Mouse (Mus musculus) hindbrain, embryonic 13.5 days (tissue): ENCODE results near the gene Ctbp1. TPM values are rescaled to one million over a fixed set of nuclear protein-coding genes. Genes with fewer than 3 reads are reported as not detected.

Experiments used
- ATAC-seq: fragments of 200-750 bp; cut with Nextera tagmentation; 2 replicates; pipeline ENCODE4 v1.8.0; 2017; ENCODE audit warnings: moderate TSS enrichment; ENCODE audit not compliant: low FRiP score
- H3K27ac ChIP-seq: fragments of 300-500 bp; sonication (generic); 2 replicates; pipeline ENCODE4 v1.5.1; 2015; ENCODE audit warnings: inconsistent platforms, mild to moderate bottlenecking, moderate library complexity
- H3K27me3 ChIP-seq: fragments of 300-500 bp; sonication (generic); 2 replicates; pipeline ENCODE4 v1.6.1; 2015; ENCODE audit warnings: mild to moderate bottlenecking, inconsistent platforms
- H3K36me3 ChIP-seq: fragments of 300-500 bp; sonication (generic); 2 replicates; pipeline ENCODE4 v1.6.1; 2015; ENCODE audit warnings: mild to moderate bottlenecking, inconsistent platforms
- H3K4me1 ChIP-seq: fragments of 300-500 bp; sonication (generic); replicated peaks from 2 replicates; pipeline ENCODE4 v1.6.1; 2015; ENCODE audit warnings: inconsistent platforms
- H3K4me2 ChIP-seq: fragments of 300-500 bp; sonication (generic); 2 replicates; pipeline ENCODE4 v1.6.1; 2015; ENCODE audit warnings: inconsistent platforms, mild to moderate bottlenecking, moderate library complexity
- H3K4me3 ChIP-seq: fragments of 300-500 bp; sonication (generic); 2 replicates; pipeline ENCODE4 v1.5.1; 2015; ENCODE audit warnings: mild to moderate bottlenecking, inconsistent platforms
- H3K9ac ChIP-seq: fragments of 300-500 bp; sonication (generic); 2 replicates; pipeline ENCODE4 v1.6.1; 2015; ENCODE audit warnings: mild to moderate bottlenecking, inconsistent platforms
- H3K9me3 ChIP-seq: fragments of 300-500 bp; sonication (generic); 2 replicates; pipeline ENCODE4 v1.6.1; 2016; ENCODE audit warnings: inconsistent platforms
- WGBS: fragments of 180-500 bp; shearing (Covaris S2); methylation state at CpG from one replicate; pipeline ENCODE4 v1.1.7; 2015; 5-methylcytosine and 5-hydroxymethylcytosine counted together
- polyA plus RNA-seq: library from polyadenylated mRNA; unstranded; fragments of >200 nt; fragmentation: Nextera tagmentation; extraction: Ambion mirVana; gene quantifications from 2 replicates; pipeline ENCODE4 v1.2.1, GENCODE M21; 2015

Gene Ctbp1
- polyA plus RNA-seq, 1 experiment from 2014 or later = 515 TPM

DNA sequence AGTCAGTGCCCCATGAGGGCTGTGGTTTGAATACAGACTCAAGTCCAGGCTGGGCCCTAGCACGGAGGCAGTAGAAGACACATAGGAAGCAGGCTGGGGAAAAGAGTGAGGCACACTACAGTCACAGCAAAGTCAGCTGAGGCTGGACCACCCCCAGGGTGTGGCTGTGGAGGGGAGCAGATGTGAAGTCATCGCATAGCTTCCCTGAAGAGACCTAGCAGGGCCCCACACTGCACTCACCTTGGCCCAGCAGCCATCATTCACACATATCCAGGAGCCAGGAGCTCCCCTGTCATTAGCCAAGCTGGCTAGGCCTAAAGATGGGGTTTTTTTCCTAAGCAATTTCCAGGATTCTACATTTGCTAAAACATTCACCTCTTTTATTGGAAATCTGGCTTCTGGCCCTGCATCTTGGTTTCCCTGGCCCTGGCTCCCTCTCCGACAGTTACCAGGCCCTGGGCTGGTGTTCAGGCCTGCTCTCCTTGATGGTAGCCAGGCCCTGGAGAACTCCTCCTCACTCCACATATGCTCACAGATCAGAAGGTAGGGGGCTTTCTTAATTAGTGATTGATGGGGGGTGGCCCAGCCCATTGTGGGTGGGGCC is 35.6 kb downstream of the Ctbp1 start:
- no peak overlapping the region for H3K9ac ChIP-seq
- H3K27me3 ChIP-seq = no peaks in the 10 kb centered on the region
- no peaks in the 10 kb centered on the region; the same call in 1 of the 2 replicates for H3K4me1 ChIP-seq
- ATAC-seq = no peak
- no peak overlapping the region for H3K27ac ChIP-seq
- no peak overlapping the region for H3K4me2 ChIP-seq
- 82% methylated on average over 3 of the region's 3 CpGs for WGBS
- no peak overlapping the region for H3K4me3 ChIP-seq
- no peaks in the 10 kb centered on the region for H3K9me3 ChIP-seq
- H3K36me3 ChIP-seq = peaks cover 32% of the 10 kb centered on the region

DNA sequence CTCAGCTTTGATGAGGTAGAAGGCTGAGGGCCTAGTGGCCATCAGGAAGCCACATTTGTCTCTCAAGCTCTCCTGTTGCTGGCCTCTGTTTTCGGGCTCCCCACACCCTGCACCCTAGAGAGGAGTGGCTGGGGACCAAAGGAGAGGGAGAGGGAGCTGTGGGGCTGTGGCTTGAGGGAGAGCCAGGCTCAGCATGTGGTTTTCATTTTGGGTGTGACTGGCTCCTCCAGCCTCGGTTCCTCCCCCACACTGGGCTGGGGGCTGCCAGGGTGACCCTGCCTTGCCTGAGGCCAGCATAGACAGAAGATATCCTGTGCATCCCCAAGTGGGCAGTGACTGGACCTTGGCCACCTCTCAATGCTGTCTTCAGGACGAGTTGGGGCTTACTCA is 36.5 kb downstream of the Ctbp1 start:
- no peak overlapping the region for H3K4me2 ChIP-seq
- H3K27ac ChIP-seq = no peak overlapping the region
- WGBS = 77% methylated on average over 3 of the region's 3 CpGs
- H3K9ac ChIP-seq = no peak overlapping the region
- H3K27me3 ChIP-seq = no peaks in the 10 kb centered on the region
- no peaks in the 10 kb centered on the region; the same call in 1 of the 2 replicates for H3K4me1 ChIP-seq
- H3K36me3 ChIP-seq = peaks cover 23% of the 10 kb centered on the region
- ATAC-seq = peak; percentile 16; the same call in 1 of the 2 replicates
- H3K9me3 ChIP-seq = no peaks in the 10 kb centered on the region
- H3K4me3 ChIP-seq = no peak overlapping the region

GRCm38 (mm10) chr5:33237600-33238255 is 37.1 kb downstream of the Ctbp1 start:
- Histone ChIP-seq H3K9ac (no peak overlapping the region), H3K27me3 (no peaks in the 10 kb centered on the region), H3K9me3 (no peaks in the 10 kb centered on the region), H3K36me3 (peaks cover 18% of the 10 kb centered on the region), H3K4me1 (no peaks in the 10 kb centered on the region; the same call in 1 of the 2 replicates), H3K4me2 (no peak overlapping the region), H3K27ac (no peak overlapping the region), H3K4me3 (no peak overlapping the region)
- WGBS = 95% methylated on average over 11 of the region's 11 CpGs
- peak; percentile 8; the same call in 1 of the 2 replicates for ATAC-seq

GRCm38 (mm10) chr5:33234391-33235031 is 40.3 kb downstream of the Ctbp1 start:
- H3K4me1 ChIP-seq = no peaks in the 10 kb centered on the region; the same call in none of the 2 replicates
- no peaks in the 10 kb centered on the region for H3K9me3 ChIP-seq
- H3K27ac ChIP-seq = peak overlapping the region; percentile 18; the same call in 1 of the 2 replicates
- ATAC-seq = no peak
- no peaks in the 10 kb centered on the region for H3K36me3 ChIP-seq
- H3K4me2 ChIP-seq = no peak overlapping the region
- 70% methylated on average over 13 of the region's 13 CpGs for WGBS
- no peak overlapping the region for H3K9ac ChIP-seq
- no peak overlapping the region for H3K4me3 ChIP-seq
- H3K27me3 ChIP-seq = no peaks in the 10 kb centered on the region

DNA sequence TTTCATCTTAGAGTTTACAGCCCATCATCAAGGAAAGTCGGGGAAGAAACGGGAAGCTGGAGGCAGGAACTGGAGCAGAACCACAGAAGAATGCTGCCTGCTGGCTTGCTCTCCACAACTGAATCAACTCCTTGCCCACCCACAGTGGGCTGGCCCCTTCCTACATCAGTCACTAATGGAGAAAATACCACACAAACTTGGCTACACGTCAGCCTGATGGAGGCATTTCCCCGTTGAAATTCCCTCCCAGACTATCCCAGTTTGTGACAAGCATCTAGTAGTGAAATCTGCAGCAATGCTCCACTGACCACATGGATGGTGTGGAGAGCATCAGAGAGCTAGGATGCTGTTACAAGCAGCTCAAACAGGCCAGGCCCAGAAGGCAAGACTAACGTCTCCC is 42.0 kb downstream of the Ctbp1 start:
- no peaks in the 10 kb centered on the region for H3K36me3 ChIP-seq
- no peaks in the 10 kb centered on the region for H3K9me3 ChIP-seq
- H3K27ac ChIP-seq = no peak overlapping the region
- ATAC-seq = no peak
- H3K27me3 ChIP-seq = no peaks in the 10 kb centered on the region
- H3K9ac ChIP-seq = no peak overlapping the region
- WGBS = 87% methylated on average over 5 of the region's 5 CpGs
- peaks cover 4% of the 10 kb centered on the region; the same call in 1 of the 2 replicates for H3K4me1 ChIP-seq
- H3K4me3 ChIP-seq = no peak overlapping the region
- H3K4me2 ChIP-seq = no peak overlapping the region

GRCm38 (mm10) chr5:33230285-33230684 is 44.5 kb downstream of the Ctbp1 start:
- no peak for ATAC-seq
- no peak overlapping the region for H3K4me3 ChIP-seq

DNA sequence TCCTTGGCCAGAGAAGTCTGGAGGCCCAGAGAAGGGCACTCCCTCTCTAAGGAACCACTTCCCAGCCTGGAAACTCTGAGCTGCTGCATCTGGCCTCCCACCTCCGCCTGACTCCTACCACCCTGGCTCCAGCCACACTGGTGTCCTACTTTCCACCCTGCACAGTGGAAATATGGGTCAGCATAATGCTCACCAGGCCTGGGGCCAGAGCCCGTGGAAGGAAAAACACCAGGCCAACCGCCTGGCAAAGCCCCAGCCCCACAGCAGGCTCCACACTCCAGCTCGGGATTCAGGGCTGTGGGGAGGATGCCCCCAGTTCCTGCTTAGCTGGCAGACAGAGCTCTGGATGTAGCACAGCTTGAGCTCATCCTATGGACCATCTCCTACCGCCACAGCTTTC is 46.4 kb downstream of the Ctbp1 start:
- Histone ChIP-seq H3K27me3 (no peaks in the 10 kb centered on the region), H3K27ac (peak overlapping the region; percentile 20; the same call in 1 of the 2 replicates), H3K9ac (no peak overlapping the region), H3K4me3 (no peak overlapping the region), H3K4me1 (peaks cover 4% of the 10 kb centered on the region; the same call in 1 of the 2 replicates), H3K36me3 (no peaks in the 10 kb centered on the region), H3K9me3 (no peaks in the 10 kb centered on the region), H3K4me2 (no peak overlapping the region)
- 72% methylated on average over 5 of the region's 5 CpGs for WGBS
- no peak for ATAC-seq

More at GRCm38 (mm10) chr5:33230285-33230684, 44.5 kb downstream of the Ctbp1 start:
- no peaks in the 10 kb centered on the region for H3K9me3 ChIP-seq
- no peaks in the 10 kb centered on the region for H3K27me3 ChIP-seq
- H3K27ac ChIP-seq = no peak overlapping the region
- H3K36me3 ChIP-seq = no peaks in the 10 kb centered on the region
- no peak overlapping the region for H3K4me2 ChIP-seq
- 44% methylated on average over 5 of the region's 5 CpGs for WGBS
- H3K4me1 ChIP-seq = peaks cover 4% of the 10 kb centered on the region; the same call in 1 of the 2 replicates
- H3K9ac ChIP-seq = no peak overlapping the region

- Histone ChIP-seq H3K9ac (no peak overlapping the region), H3K4me2 (no peak overlapping the region)
- WGBS = 88% methylated on average over 5 of the region's 5 CpGs
Measured at GRCm38 (mm10) chr5:33225673-33226072, 49.1 kb downstream of the Ctbp1 start.

GRCm38 (mm10) chr5:33224491-33224890 is 50.3 kb downstream of the Ctbp1 start:
- no peaks in the 10 kb centered on the region for H3K36me3 ChIP-seq
- H3K27me3 ChIP-seq = no peaks in the 10 kb centered on the region
- WGBS = 80% methylated on average over 7 of the region's 7 CpGs
- 0 out of 2 replicates have a peak, but pooled peaks cover 4% of the 10 kb centered on the region for H3K4me1 ChIP-seq
- no peak overlapping the region for H3K4me3 ChIP-seq
- no peak overlapping the region for H3K9ac ChIP-seq
- ATAC-seq = no peak
- no peak overlapping the region for H3K27ac ChIP-seq
- H3K4me2 ChIP-seq = no peak overlapping the region
- H3K9me3 ChIP-seq = no peaks in the 10 kb centered on the region

More at GRCm38 (mm10) chr5:33225673-33226072, 49.1 kb downstream of the Ctbp1 start:
- no peak for ATAC-seq
- no peak overlapping the region for H3K27ac ChIP-seq
- no peaks in the 10 kb centered on the region for H3K9me3 ChIP-seq
- H3K4me1 ChIP-seq = peaks cover 4% of the 10 kb centered on the region; the same call in 1 of the 2 replicates
- H3K27me3 ChIP-seq = no peaks in the 10 kb centered on the region
- H3K4me3 ChIP-seq = no peak overlapping the region
- no peaks in the 10 kb centered on the region for H3K36me3 ChIP-seq

DNA sequence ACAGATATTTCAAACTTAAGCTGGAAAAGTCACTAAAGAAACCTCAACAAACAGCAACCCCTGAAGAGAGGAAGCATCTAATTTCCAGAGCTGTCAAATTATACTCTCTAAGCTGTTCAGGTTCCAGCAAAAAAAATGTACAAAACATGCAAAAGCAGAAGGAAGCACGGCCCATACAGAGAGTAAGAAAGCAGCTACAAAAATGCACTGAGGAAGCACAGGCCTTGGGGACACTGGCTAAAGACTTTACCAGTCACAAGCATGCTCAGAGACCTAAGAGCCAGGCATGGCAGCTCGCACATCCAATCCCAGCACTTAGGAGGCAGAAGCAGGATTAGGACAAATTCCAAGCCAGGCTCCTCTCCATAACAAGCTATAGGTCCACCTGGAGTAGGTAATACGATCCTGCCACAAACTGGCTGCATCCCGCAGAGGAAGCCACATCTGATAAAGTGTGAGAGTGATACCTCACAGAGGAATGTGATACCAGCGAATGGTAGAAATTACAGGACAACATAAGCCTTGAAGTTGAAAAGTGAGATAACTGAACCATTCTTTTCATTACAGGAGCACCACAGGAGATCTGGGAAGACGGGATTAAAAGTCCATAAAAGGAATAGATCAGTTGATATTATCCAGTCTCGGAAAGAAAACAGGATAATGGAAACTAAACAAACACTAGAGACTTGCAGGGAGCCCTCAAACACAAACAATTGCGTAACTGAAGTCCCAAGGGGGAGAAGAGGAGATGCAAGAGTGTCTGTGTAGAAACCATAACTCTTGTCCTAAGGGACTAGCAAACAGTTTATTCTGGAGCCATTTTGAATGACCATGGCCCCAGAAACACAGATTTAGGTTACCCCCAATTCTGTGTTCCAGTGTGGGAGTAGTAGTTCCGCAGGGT is 51.7 kb downstream of the Ctbp1 start:
- ATAC-seq = no peak
- WGBS = 74% methylated on average over 9 of the region's 9 CpGs
- no peaks in the 10 kb centered on the region for H3K9me3 ChIP-seq

DNA sequence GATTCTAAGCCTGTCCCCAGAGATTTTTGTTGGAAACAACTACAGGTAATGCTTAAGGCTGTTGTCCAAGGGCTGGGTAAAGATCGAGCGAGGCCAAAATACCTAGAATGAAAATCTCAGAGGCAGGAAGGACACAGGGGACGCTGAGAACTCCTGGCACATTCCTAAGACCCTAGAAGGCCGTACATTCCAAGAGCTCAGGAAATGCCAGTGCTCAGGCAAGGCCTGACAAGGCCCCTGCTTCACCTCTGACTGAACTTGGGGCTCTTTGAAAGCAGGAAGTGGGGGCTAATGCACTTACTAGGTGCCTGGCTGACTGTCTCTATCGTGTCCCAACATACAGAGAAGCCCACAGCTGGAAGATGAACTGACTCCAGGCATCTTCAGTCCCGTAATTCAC is 52.4 kb downstream of the Ctbp1 start:
- Histone ChIP-seq H3K9me3 (no peaks in the 10 kb centered on the region), H3K4me3 (no peak overlapping the region), H3K27me3 (no peaks in the 10 kb centered on the region), H3K27ac (no peak overlapping the region), H3K4me1 (peaks cover 18% of the 10 kb centered on the region), H3K36me3 (no peaks in the 10 kb centered on the region), H3K9ac (no peak overlapping the region), H3K4me2 (no peak overlapping the region)
- no peak for ATAC-seq
- 77% methylated on average over 6 of the region's 6 CpGs for WGBS

More for the DNA sequence above, 51.7 kb downstream of the Ctbp1 start:
- no peak overlapping the region for H3K9ac ChIP-seq
- H3K27ac ChIP-seq = no peak overlapping the region
- H3K4me2 ChIP-seq = no peak overlapping the region
- no peaks in the 10 kb centered on the region for H3K36me3 ChIP-seq
- H3K4me1 ChIP-seq = peaks cover 13% of the 10 kb centered on the region
- H3K4me3 ChIP-seq = no peak overlapping the region
- H3K27me3 ChIP-seq = no peaks in the 10 kb centered on the region
